Mouse (Mus musculus): Measurements from ENCODE around the gene Tbc1d24.

DNA sequence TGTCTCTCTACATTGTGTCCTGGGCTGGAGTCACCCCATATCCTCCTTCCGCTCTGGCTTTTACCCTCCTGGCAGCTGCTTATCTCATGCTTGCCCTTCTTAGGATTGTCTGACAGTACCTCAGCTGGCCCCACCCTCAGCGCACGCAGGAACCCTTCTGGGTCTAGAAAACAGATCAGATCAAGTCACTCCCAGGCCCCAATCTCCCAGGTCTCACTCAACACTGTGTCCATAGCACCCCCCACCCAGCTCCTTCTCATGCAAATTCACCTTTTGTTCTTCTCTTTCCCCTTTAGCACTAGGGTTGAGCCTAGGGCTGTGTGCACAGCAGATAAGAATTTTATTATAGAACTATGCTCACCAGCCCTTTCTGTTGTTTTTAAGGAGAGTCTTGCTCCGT, 2.3 kb downstream of the Tbc1d24 start:
- TF ChIP-seq CTCF (conservative IDR thresholded peaks at IDR 0.05; ENCODE audit: low read length): no peak
- no peak for TF ChIP-seq POU5F1 (IDR thresholded peaks at IDR 0.05; ENCODE audit: borderline replicate concordance, low read length)

All from E14TG2a.4 (cell line).